Mouse (Mus musculus) liver, postnatal 0 days (tissue): ENCODE measurements around the gene Apoc2.

Experiments used
- CTCF ChIP-seq: sonication (generic); IDR thresholded peaks from 2 replicates; pipeline ENCODE4 v1.5.1; 2016; ENCODE audit warnings: antibody characterized with exemption, low read depth
- EP300 ChIP-seq: IDR thresholded peaks from 2 replicates; pipeline ENCODE4 v1.6.1; 2016; ENCODE audit warnings: antibody characterized with exemption, low read depth, mild to moderate bottlenecking

DNA sequence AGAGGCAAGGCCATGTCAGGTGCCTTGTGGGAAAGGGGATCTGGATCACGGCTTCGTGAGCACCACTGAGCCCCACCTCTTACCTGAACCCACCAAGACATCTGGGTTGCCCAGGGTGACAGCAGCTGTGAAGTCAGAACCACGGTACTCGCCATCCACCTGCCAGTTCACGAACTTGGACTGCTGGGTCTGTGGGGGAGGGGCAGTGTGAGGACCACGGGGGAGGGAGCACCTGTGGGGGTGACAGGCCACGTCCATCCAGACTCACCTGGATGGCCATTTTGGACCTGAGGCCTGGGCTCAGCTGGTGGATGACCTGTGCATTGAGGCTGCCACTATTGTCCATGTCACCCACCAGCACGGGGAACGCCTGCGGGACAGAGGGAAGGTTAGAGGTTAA lies 32.9 kb upstream of the Apoc2 start:
- TF ChIP-seq EP300 (no peak), CTCF (no peak)
